Mouse (Mus musculus) midbrain, embryonic 11.5 days (tissue): ENCODE results near the gene Slc38a10. TPM values are rescaled to one million over a fixed set of nuclear protein-coding genes. Genes with fewer than 3 reads are reported as not detected.
A peak's percentile ranks its signal among the peaks of the same experiment; 100 is the strongest.

Experiments
- ATAC-seq: fragments of 200-750 bp; cut with Nextera tagmentation; 2 replicates; pipeline ENCODE4 v1.8.0; 2017; ENCODE audit warnings: moderate TSS enrichment, moderate library complexity; ENCODE audit not compliant: low FRiP score
- DNase-seq: peaks from one replicate; pipeline ENCODE4 v3.0.0; 2015; ENCODE audit warnings: low spot score; ENCODE audit errors: missing footprints
- H3K27ac ChIP-seq: fragments of 300-500 bp; sonication (generic); 2 replicates; pipeline ENCODE4 v1.5.1; 2014; ENCODE audit warnings: low read depth, low read length
- H3K27me3 ChIP-seq: fragments of 300-500 bp; sonication (generic); 2 replicates; pipeline ENCODE4 v1.6.1; 2014; ENCODE audit warnings: mild to moderate bottlenecking, low read length, moderate library complexity, mixed read lengths; ENCODE audit not compliant: control insufficient read depth, insufficient read depth
- H3K36me3 ChIP-seq: fragments of 300-500 bp; sonication (generic); 2 replicates; pipeline ENCODE4 v1.6.1; 2014; ENCODE audit warnings: mild to moderate bottlenecking, low read length, moderate library complexity, mixed read lengths; ENCODE audit not compliant: control insufficient read depth, insufficient read depth
- H3K4me1 ChIP-seq: fragments of 300-500 bp; sonication (generic); 2 replicates; pipeline ENCODE4 v1.6.1; 2014; ENCODE audit warnings: low read length; ENCODE audit not compliant: control insufficient read depth, insufficient read depth
- H3K4me2 ChIP-seq: fragments of 300-500 bp; sonication (generic); 2 replicates; pipeline ENCODE4 v1.6.1; 2014; ENCODE audit warnings: mild to moderate bottlenecking, moderate library complexity
- H3K4me3 ChIP-seq: fragments of 300-500 bp; sonication (generic); 2 replicates; pipeline ENCODE4 v1.5.1; 2014; ENCODE audit warnings: low read depth, low read length
- H3K9ac ChIP-seq: fragments of 300-500 bp; sonication (generic); 2 replicates; pipeline ENCODE4 v1.6.1; 2014; ENCODE audit warnings: low read length
- H3K9me3 ChIP-seq: fragments of 300-500 bp; sonication (generic); 2 replicates; pipeline ENCODE4 v1.6.1; 2016; ENCODE audit warnings: low read length; ENCODE audit not compliant: control insufficient read depth
- WGBS: fragments of 180-500 bp; shearing (Covaris S2); extraction: QIAGEN DNeasy Blood & Tissue Kit; methylation state at CpG from one replicate; pipeline ENCODE4 v1.1.7; 2014; 5-methylcytosine and 5-hydroxymethylcytosine counted together
- polyA plus RNA-seq: library from polyadenylated mRNA; unstranded; fragments of >200 nt; fragmentation: Nextera tagmentation; extraction: Ambion mirVana; gene quantifications from 2 replicates; pipeline ENCODE4 v1.2.1, GENCODE M21; 2014

Slc38a10 gene
- polyA plus RNA-seq, 1 experiment from 2014 or later: 53.3 TPM

GRCm38 (mm10) chr11:120182396-120183030, 31.4 kb upstream of the Slc38a10 start:
- H3K4me1 ChIP-seq: peaks cover 43% of the 10 kb centered on the region
- peak; percentile 26; the same call in 1 of the 2 replicates for ATAC-seq
- H3K9ac ChIP-seq: peak overlapping the region; percentile 10; the same call in 1 of the 2 replicates
- no peak for DNase-seq
- H3K36me3 ChIP-seq: no peaks in the 10 kb centered on the region
- 30% methylated on average over 3 of the region's 3 CpGs for WGBS
- H3K27me3 ChIP-seq: no peaks in the 10 kb centered on the region
- no peaks in the 10 kb centered on the region for H3K9me3 ChIP-seq
- no peak overlapping the region; the same call in 1 of the 2 replicates for H3K27ac ChIP-seq
- H3K4me2 ChIP-seq: no peak overlapping the region
- H3K4me3 ChIP-seq: no peak overlapping the region; the same call in 1 of the 2 replicates

DNA sequence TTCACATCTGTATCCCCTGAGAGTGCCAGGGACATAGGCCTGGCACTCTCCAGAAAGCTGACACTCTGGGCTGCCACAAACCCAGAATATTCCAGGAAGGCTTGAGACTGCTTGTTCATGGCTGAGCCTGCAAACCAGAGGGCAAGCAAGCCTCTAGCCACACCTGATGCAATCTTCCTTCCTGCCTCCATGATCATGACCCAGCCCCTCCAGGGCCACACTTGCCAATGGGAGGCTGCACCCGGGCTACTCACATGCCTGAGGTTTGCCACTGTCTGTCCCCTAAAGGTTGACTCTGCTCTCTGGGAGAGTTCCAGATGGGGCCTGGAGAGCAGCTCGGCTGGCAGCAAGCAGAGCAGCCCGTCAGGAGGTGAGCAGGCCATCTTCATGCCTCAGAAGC, 30.2 kb upstream of the Slc38a10 start:
- Histone ChIP-seq H3K4me2 (no peak overlapping the region), H3K36me3 (no peaks in the 10 kb centered on the region), H3K4me3 (no peak overlapping the region), H3K4me1 (peaks cover 43% of the 10 kb centered on the region), H3K9ac (no peak overlapping the region), H3K27me3 (no peaks in the 10 kb centered on the region), H3K27ac (no peak overlapping the region), H3K9me3 (no peaks in the 10 kb centered on the region)
- DNase-seq: no peak
- WGBS: 84% methylated on average over 3 of the region's 3 CpGs
- ATAC-seq: no peak

- H3K27me3 ChIP-seq: no peaks in the 10 kb centered on the region
- WGBS: 60% methylated on average over 4 of the region's 4 CpGs
- no peak overlapping the region for H3K27ac ChIP-seq
- no peaks in the 10 kb centered on the region for H3K9me3 ChIP-seq
- H3K4me1 ChIP-seq: peaks cover 26% of the 10 kb centered on the region
- no peaks in the 10 kb centered on the region for H3K36me3 ChIP-seq
- no peak overlapping the region for H3K4me2 ChIP-seq
- H3K4me3 ChIP-seq: no peak overlapping the region
- DNase-seq (no peak), ATAC-seq (no peak)
- H3K9ac ChIP-seq: no peak overlapping the region
Observed at GRCm38 (mm10) chr11:120179374-120179773, 28.2 kb upstream of the Slc38a10 start.

DNA sequence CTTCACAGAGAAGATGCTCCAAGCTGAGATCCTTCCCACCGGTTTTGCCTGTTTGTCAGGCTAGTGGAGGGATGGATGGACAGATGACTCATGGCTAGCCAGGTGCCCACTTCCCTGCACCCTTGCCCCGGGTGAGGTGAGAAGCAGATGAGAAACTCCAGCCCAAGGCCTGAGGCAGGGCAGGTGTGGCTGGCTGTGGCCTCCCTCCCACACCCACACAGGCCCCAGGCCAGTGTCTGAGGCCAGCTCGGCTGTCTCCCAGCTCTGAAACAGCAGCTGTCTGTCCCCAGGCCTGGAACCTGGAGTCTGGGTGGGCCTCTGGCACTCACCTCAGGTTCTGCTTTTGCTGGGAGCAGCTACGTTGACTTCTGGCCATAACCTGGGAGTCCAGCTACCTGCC, 24.8 kb upstream of the Slc38a10 start:
- DNase-seq (no peak), ATAC-seq (no peak)
- Histone ChIP-seq H3K9ac (no peak overlapping the region), H3K36me3 (no peaks in the 10 kb centered on the region), H3K4me1 (no peaks in the 10 kb centered on the region), H3K27ac (no peak overlapping the region), H3K9me3 (no peaks in the 10 kb centered on the region), H3K27me3 (no peaks in the 10 kb centered on the region), H3K4me2 (no peak overlapping the region), H3K4me3 (no peak overlapping the region)
- 75% methylated on average over 4 of the region's 4 CpGs for WGBS

DNA sequence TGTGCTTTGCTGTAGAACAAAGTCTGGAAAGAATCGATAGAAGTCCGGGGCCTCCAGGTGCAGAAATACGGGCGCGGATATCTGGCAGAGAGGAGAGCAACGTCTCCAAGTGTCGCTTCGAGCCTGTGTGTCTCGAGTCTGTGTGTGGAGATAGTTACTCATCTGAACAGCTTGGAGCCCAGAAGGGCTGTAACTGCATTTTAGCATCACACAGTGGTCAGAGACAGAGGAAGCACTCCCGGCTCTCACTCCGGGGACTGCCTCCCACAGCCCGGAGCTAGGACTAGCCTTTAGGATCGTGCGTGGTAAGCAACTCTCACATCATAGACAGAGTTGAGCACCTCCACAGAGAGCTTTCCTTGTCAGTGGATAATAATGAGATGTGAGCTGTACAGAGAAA, 22.1 kb upstream of the Slc38a10 start:
- Histone ChIP-seq H3K27ac (no peak overlapping the region), H3K9me3 (no peaks in the 10 kb centered on the region), H3K36me3 (no peaks in the 10 kb centered on the region), H3K9ac (no peak overlapping the region), H3K4me2 (no peak overlapping the region), H3K4me3 (no peak overlapping the region), H3K27me3 (no peaks in the 10 kb centered on the region), H3K4me1 (peaks cover 5% of the 10 kb centered on the region; the same call in 1 of the 2 replicates)
- WGBS: 87% methylated on average over 14 of the region's 14 CpGs
- ATAC-seq (no peak), DNase-seq (no peak)

- H3K9me3 ChIP-seq: no peaks in the 10 kb centered on the region
- no peaks in the 10 kb centered on the region for H3K27me3 ChIP-seq
- no peak for ATAC-seq
- H3K9ac ChIP-seq: no peak overlapping the region
- H3K36me3 ChIP-seq: no peaks in the 10 kb centered on the region
- no peak overlapping the region for H3K4me3 ChIP-seq
- no peak for DNase-seq
- H3K4me1 ChIP-seq: peaks cover 5% of the 10 kb centered on the region; the same call in 1 of the 2 replicates
- no peak overlapping the region for H3K4me2 ChIP-seq
- WGBS: 65% methylated on average over 8 of the region's 8 CpGs
- H3K27ac ChIP-seq: no peak overlapping the region
Observed at GRCm38 (mm10) chr11:120171168-120171567, 20.0 kb upstream of the Slc38a10 start.

DNA sequence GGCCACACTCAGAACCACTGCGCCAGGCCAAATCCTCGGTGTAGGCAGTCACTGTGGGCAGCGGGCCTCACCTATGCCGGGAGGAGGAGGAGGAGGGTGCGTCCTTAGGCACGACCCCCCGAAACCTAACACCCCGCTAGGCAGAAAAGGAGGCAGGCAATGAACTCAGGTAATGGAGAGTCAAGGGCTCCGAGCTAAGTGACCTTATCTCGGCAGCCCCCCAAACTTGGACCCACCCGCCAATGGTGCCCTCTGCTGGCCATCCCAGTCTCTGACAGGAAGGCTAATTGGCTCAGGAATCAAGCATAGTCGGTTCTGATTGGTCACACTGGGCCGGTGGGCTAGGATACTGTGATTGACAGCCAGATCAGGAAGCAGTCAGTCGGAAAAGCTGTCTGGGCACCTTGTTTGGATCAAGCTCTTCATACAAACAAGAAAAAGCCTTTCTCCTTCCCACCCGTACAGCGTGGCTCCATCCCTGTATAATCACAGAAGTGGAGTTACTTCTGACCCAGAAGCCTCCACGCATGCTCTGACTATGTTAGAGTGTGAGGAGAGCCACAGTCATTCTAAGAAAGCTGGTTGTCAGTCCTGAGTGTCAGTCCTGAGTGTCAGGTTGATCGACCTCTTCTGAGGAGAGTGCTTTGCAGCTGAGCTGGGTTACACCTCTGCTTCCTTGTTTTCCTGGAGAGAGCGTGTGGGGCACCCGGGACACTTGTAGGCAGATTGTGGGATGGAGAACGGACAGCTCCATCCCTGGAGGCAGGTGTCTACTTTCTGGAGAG, 18.3 kb upstream of the Slc38a10 start:
- H3K36me3 ChIP-seq: no peaks in the 10 kb centered on the region
- ATAC-seq: peak; percentile 80
- H3K4me2 ChIP-seq: peak overlapping the region; percentile 39
- 19% methylated on average over 21 of the region's 21 CpGs for WGBS
- H3K9ac ChIP-seq: peak overlapping the region; percentile 34; the same call in 1 of the 2 replicates
- H3K27ac ChIP-seq: no peak overlapping the region
- DNase-seq: peak; percentile 99
- H3K27me3 ChIP-seq: no peaks in the 10 kb centered on the region
- no peaks in the 10 kb centered on the region for H3K9me3 ChIP-seq
- peak overlapping the region; percentile 12; the same call in 1 of the 2 replicates for H3K4me3 ChIP-seq
- H3K4me1 ChIP-seq: peaks cover 5% of the 10 kb centered on the region; the same call in 1 of the 2 replicates

DNA sequence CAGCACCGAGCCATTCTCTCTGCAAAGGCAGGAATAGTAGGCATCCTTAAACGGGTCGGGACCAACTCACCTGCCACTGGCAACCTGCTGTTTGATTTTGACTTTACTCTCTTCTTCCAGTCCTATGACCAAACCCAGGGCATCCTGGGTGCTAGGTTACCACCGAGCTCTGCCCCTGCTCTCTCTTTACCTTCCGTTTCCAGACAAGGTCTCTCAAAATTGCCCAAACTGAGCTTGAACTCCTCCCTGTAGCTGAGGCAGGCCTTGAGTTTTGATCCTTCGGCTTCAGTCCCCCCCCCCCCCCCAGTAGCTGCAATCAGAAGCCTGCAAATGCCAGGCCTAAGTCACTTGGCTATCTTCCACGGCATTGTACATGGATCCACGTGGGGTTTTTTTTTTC, 17.4 kb upstream of the Slc38a10 start:
- H3K36me3 ChIP-seq: no peaks in the 10 kb centered on the region
- peaks cover 5% of the 10 kb centered on the region; the same call in 1 of the 2 replicates for H3K4me1 ChIP-seq
- ATAC-seq (no peak), DNase-seq (no peak)
- H3K4me2 ChIP-seq: no peak overlapping the region
- H3K27ac ChIP-seq: no peak overlapping the region
- no peaks in the 10 kb centered on the region for H3K9me3 ChIP-seq
- H3K4me3 ChIP-seq: no peak overlapping the region
- 85% methylated on average over 7 of the region's 8 CpGs for WGBS
- H3K9ac ChIP-seq: no peak overlapping the region
- no peaks in the 10 kb centered on the region for H3K27me3 ChIP-seq

DNA sequence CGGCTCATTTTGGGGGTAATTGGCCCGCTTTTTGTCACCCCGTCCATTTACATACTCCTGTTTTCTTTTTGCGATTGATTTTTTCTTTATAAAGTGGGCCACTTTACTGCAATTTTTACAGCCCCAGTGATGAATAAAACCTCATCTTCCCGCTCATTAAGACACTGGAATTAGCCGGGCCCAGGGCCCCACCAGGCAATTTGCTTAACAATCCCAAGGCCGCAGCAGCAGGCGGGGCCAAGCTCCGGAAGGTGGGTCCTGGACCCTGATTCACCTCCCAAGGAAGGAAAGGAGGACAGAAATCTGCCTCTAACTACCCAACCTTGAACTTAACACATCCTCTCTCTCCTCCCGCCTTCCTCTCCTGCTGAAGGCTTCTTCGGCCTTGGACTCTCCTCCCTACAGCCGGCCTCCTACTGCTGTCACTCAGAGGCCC, 16.8 kb upstream of the Slc38a10 start:
- H3K36me3 ChIP-seq: no peaks in the 10 kb centered on the region
- ATAC-seq (no peak), DNase-seq (no peak)
- peaks cover 5% of the 10 kb centered on the region; the same call in 1 of the 2 replicates for H3K4me1 ChIP-seq
- 34% methylated on average over 12 of the region's 12 CpGs for WGBS
- no peak overlapping the region for H3K4me3 ChIP-seq
- H3K9ac ChIP-seq: 0 out of 2 replicates have a peak overlapping the region, but pooled peaks have one; percentile 31
- H3K4me2 ChIP-seq: no peak overlapping the region
- H3K27ac ChIP-seq: no peak overlapping the region
- no peaks in the 10 kb centered on the region for H3K27me3 ChIP-seq
- no peaks in the 10 kb centered on the region for H3K9me3 ChIP-seq
